Comparison of ENCODE assay signal across 13 mouse cellular contexts in the genomic region with DNA sequence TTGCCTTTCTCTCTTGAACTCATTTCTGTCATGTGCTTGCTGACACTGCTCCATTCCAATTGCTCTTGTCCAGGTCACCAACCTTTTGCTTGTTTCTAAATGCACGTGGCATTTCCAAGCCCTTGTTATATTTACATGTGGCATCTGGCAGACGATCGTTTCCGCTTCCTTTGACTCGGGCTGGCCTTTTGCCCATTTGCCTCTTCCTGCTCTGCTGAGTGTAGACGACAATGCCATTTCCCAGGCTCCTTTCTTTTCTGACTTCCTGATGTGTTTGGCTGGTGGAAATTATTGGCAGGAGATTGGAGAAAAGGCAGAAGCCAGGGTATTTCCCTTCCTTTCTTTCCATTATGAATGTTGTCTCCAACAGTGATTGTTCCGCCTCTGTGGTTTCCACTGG. TPM values are rescaled to one million over a fixed set of nuclear protein-coding genes. Genes with fewer than 3 reads are reported as not detected.
DNase-seq lines count a peak whose midpoint lies in the region; ATAC-seq and TF ChIP-seq lines count a peak whose summit lies in the region.
"Had no signal": no experiment of that assay in that cellular context is flagged by ENCODE, and none has a peak within 500 bp of the region (broad histone marks: within the 10 kb centered on the region; RNA-seq: fewer than 3 reads in every experiment).

No protein-coding gene starts in this region.

- intact Hi-C loops in heart, postnatal 14 days (cut with DNase I): no loop called here

- TF ChIP-seq CTCF in liver, postnatal 0 days (IDR thresholded peaks at IDR 0.05; ENCODE audit: low read depth): no peak

- H3K4me2 ChIP-seq in liver, postnatal 0 days (ENCODE audit: low read depth, low read length): no peak overlapping the region
- H3K4me2 ChIP-seq in liver, embryonic 11.5 days: no peak overlapping the region
- no peak overlapping the region for H3K4me2 ChIP-seq in midbrain, embryonic 14.5 days (ENCODE audit: low read length)
- H3K4me2 ChIP-seq: stomach, embryonic 15.5 days had no signal

- no peak overlapping the region for H3K4me3 ChIP-seq in liver, postnatal 0 days (ENCODE audit: low read depth, low read length)
- no peak overlapping the region for H3K4me3 ChIP-seq in liver, embryonic 11.5 days (ENCODE audit: low read depth, low read length)
- H3K4me3 ChIP-seq in midbrain, embryonic 14.5 days (replicated peaks; ENCODE audit: low read depth, low read length): no peak overlapping the region
- H3K4me3 ChIP-seq: erythroblast, embryonic 14.5 days; left cerebral cortex, adult 2 months; stomach, embryonic 15.5 days had no signal

- no peak for TF ChIP-seq EP300 in liver, postnatal 0 days (IDR thresholded peaks at IDR 0.05; ENCODE audit: low read depth)

- H3K36me3 ChIP-seq in liver, postnatal 0 days (replicated peaks; ENCODE audit: insufficient read depth, low read length): no peaks in the 10 kb centered on the region
- no peaks in the 10 kb centered on the region for H3K36me3 ChIP-seq in liver, embryonic 11.5 days (ENCODE audit: control insufficient read depth, insufficient read depth, low read length)
- H3K36me3 ChIP-seq in midbrain, embryonic 14.5 days (ENCODE audit: control insufficient read depth, insufficient read depth, low read length): no peaks in the 10 kb centered on the region
- H3K36me3 ChIP-seq: stomach, embryonic 15.5 days had no signal

- peak; percentile 63 for DNase-seq in adrenal gland, postnatal 14 days
- DNase-seq in adrenal gland, postnatal 4 days (ENCODE audit: low spot score in 2 of 2): no peak
- DNase-seq in liver, postnatal 0 days: peak; percentile 26
- no peak for DNase-seq in liver, embryonic 11.5 days (ENCODE audit: low spot score)
- DNase-seq in heart, postnatal 14 days: peak; percentile 19 to 51
- DNase-seq in lung, postnatal 14 days: peak; percentile 69
- no peak for DNase-seq in midbrain, embryonic 14.5 days
- DNase-seq: B cell, adult 2 months; cerebellum, adult 9-10 months had no signal

- ATAC-seq in liver, postnatal 0 days: no peak
- ATAC-seq in liver, embryonic 11.5 days (replicated peaks; ENCODE audit: low FRiP score): no peak
- no peak for ATAC-seq in midbrain, embryonic 14.5 days (ENCODE audit: low FRiP score, low TSS enrichment)
- no peak for ATAC-seq in activated CD4-positive, CD25-positive, alpha-beta regulatory T cell, adult 4 months

- WGBS in liver, postnatal 0 days (ENCODE audit: insufficient replicate concordance): 46% methylated on average over 7 of the region's 7 CpGs
- WGBS in liver, embryonic 11.5 days: 76% methylated on average over 7 of the region's 7 CpGs
- whole genome bisulfite sequencing in midbrain, embryonic 14.5 days: 83% methylated on average over 7 of the region's 7 CpGs

- H3K4me1 ChIP-seq in liver, postnatal 0 days (ENCODE audit: insufficient read depth): no peaks in the 10 kb centered on the region
- H3K4me1 ChIP-seq in liver, embryonic 11.5 days (replicated peaks; ENCODE audit: control insufficient read depth, insufficient read depth, low read length): no peaks in the 10 kb centered on the region
- no peaks in the 10 kb centered on the region for H3K4me1 ChIP-seq in midbrain, embryonic 14.5 days (ENCODE audit: control insufficient read depth, insufficient read depth, low read length)
- H3K4me1 ChIP-seq: stomach, embryonic 15.5 days had no signal

- no peak overlapping the region for H3K9ac ChIP-seq in liver, postnatal 0 days (replicated peaks)
- H3K9ac ChIP-seq in liver, embryonic 11.5 days (ENCODE audit: low read depth, low read length): no peak overlapping the region
- no peak overlapping the region for H3K9ac ChIP-seq in midbrain, embryonic 14.5 days (replicated peaks; ENCODE audit: low read length)
- H3K9ac ChIP-seq: stomach, embryonic 15.5 days had no signal

- H3K9me3 ChIP-seq in liver, postnatal 0 days (ENCODE audit: low read length): no peaks in the 10 kb centered on the region
- no peaks in the 10 kb centered on the region for H3K9me3 ChIP-seq in liver, embryonic 11.5 days (ENCODE audit: control insufficient read depth, low read length)
- no peaks in the 10 kb centered on the region for H3K9me3 ChIP-seq in midbrain, embryonic 14.5 days (ENCODE audit: control insufficient read depth, low read length)
- H3K9me3 ChIP-seq: stomach, embryonic 15.5 days had no signal

- H3K27me3 ChIP-seq in liver, postnatal 0 days (ENCODE audit: insufficient read depth, low read length): no peaks in the 10 kb centered on the region
- no peaks in the 10 kb centered on the region for H3K27me3 ChIP-seq in liver, embryonic 11.5 days (replicated peaks; ENCODE audit: control insufficient read depth, insufficient read depth, low read length)
- H3K27me3 ChIP-seq in midbrain, embryonic 14.5 days (ENCODE audit: control insufficient read depth, insufficient read depth, low read length): no peaks in the 10 kb centered on the region
- H3K27me3 ChIP-seq: stomach, embryonic 15.5 days had no signal

- no peak overlapping the region for H3K27ac ChIP-seq in liver, postnatal 0 days (ENCODE audit: low read depth)
- H3K27ac ChIP-seq in liver, embryonic 11.5 days (ENCODE audit: low read depth, low read length): no peak overlapping the region
- no peak overlapping the region for H3K27ac ChIP-seq in midbrain, embryonic 14.5 days (replicated peaks; ENCODE audit: low read depth, low read length)
- H3K27ac ChIP-seq: left cerebral cortex, adult 2 months; stomach, embryonic 15.5 days had no signal

RNA-seq across cellular contexts. Expression of a gene that starts 34.3 kb away (rescaled TPM):
- 62.5 and 64.4 TPM in 2 replicates for total RNA-seq in adrenal gland, postnatal 14 days (2021)
- total RNA-seq in adrenal gland, postnatal 4 days (2021): 10 to 100 TPM; 47.9 to 52.3 TPM
- polyA plus RNA-seq in liver, postnatal 0 days (2015; fragmentation: Nextera tagmentation; extraction: Ambion mirVana): 92.5 and 94.9 TPM in 2 replicates
- 106 and 117 TPM in 2 replicates for polyA plus RNA-seq in liver, embryonic 11.5 days (2014; fragmentation: Nextera tagmentation; extraction: Ambion mirVana)
- total RNA-seq in heart, postnatal 14 days (2021): 10 to 100 TPM; 75.9 to 77.4 TPM
- polyA plus RNA-seq in midbrain, embryonic 14.5 days (2014; fragmentation: Nextera tagmentation; extraction: Ambion mirVana): 130 and 132 TPM in 2 replicates
- polyA plus RNA-seq in activated CD4-positive, CD25-positive, alpha-beta regulatory T cell, adult 4 months (2017; shearing (Covaris generic)): 100 to 1,000 TPM; 134 to 158 TPM

RNA-seq across cellular contexts. Expression of a gene that starts 34.5 kb away (rescaled TPM):
- total RNA-seq in adrenal gland, postnatal 14 days (2021): 47.0 and 51.0 TPM in 2 replicates
- total RNA-seq in adrenal gland, postnatal 4 days (2021): 10 to 100 TPM; 39.2 to 41.0 TPM
- polyA plus RNA-seq in liver, postnatal 0 days (2015; fragmentation: Nextera tagmentation; extraction: Ambion mirVana): 9.2 TPM in 2 replicates
- 32.2 and 34.1 TPM in 2 replicates for polyA plus RNA-seq in liver, embryonic 11.5 days (2014; fragmentation: Nextera tagmentation; extraction: Ambion mirVana)
- total RNA-seq in heart, postnatal 14 days (2021): 10 to 100 TPM; 16.3 to 17.4 TPM
- 15.7 and 23.0 TPM in 2 replicates for polyA plus RNA-seq in midbrain, embryonic 14.5 days (2014; fragmentation: Nextera tagmentation; extraction: Ambion mirVana)
- polyA plus RNA-seq in activated CD4-positive, CD25-positive, alpha-beta regulatory T cell, adult 4 months (2017; shearing (Covaris generic)): 10 to 100 TPM; 27.3 to 30.0 TPM

RNA-seq across cellular contexts. Expression of a gene that starts 43.9 kb away (rescaled TPM):
- total RNA-seq in adrenal gland, postnatal 14 days (2021): 588 and 637 TPM in 2 replicates
- 100 to 1,000 TPM; 427 to 429 TPM for total RNA-seq in adrenal gland, postnatal 4 days (2021)
- 703 and 719 TPM in 2 replicates for polyA plus RNA-seq in liver, postnatal 0 days (2015; fragmentation: Nextera tagmentation; extraction: Ambion mirVana)
- polyA plus RNA-seq in liver, embryonic 11.5 days (2014; fragmentation: Nextera tagmentation; extraction: Ambion mirVana): 942 and 1,011 TPM in 2 replicates
- total RNA-seq in heart, postnatal 14 days (2021): 100 to 1,000 TPM; 545 to 681 TPM
- polyA plus RNA-seq in midbrain, embryonic 14.5 days (2014; fragmentation: Nextera tagmentation; extraction: Ambion mirVana): 552 and 571 TPM in 2 replicates
- 1,000 to 10,000 TPM; 1,556 to 1,740 TPM for polyA plus RNA-seq in activated CD4-positive, CD25-positive, alpha-beta regulatory T cell, adult 4 months (2017; shearing (Covaris generic))

Comparison
In these comparisons a context has a peak if more than half of its experiments do, and no peak if none do; other contexts are left out.
1. DNase-seq: peak in adrenal gland, postnatal 14 days (single experiment), liver, postnatal 0 days (single experiment), heart, postnatal 14 days (2 of 2) and lung, postnatal 14 days (single experiment); none in adrenal gland, postnatal 4 days (0 of 2), liver, embryonic 11.5 days (single experiment) and midbrain, embryonic 14.5 days (single experiment).